Mouse (Mus musculus) adrenal gland, adult 2 months (tissue): Measurements from ENCODE around the gene Cpne7. TPM values are rescaled to one million over a fixed set of nuclear protein-coding genes. Genes with fewer than 3 reads are reported as not detected.
A peak's percentile ranks its signal among the peaks of the same experiment; 100 is the strongest.

Experiments
- DNase-seq: peaks from one replicate; pipeline ENCODE4 v3.0.0; 2021
- polyA plus RNA-seq: library from polyadenylated mRNA; depleted of rRNA; stranded (reverse); fragments of >200 nt; gene quantifications from 2 replicates; pipeline ENCODE4 v1.2.3, GENCODE M21; 2012
- total RNA-seq, 2 experiments: library from RNA; stranded (reverse); gene quantifications; 2 replicates each; pipeline ENCODE4 v1.2.3; 2021

Cpne7 gene
- total and polyA plus RNA-seq, 3 experiments: 3.8 to 6.1 (median 5.7) TPM

DNA sequence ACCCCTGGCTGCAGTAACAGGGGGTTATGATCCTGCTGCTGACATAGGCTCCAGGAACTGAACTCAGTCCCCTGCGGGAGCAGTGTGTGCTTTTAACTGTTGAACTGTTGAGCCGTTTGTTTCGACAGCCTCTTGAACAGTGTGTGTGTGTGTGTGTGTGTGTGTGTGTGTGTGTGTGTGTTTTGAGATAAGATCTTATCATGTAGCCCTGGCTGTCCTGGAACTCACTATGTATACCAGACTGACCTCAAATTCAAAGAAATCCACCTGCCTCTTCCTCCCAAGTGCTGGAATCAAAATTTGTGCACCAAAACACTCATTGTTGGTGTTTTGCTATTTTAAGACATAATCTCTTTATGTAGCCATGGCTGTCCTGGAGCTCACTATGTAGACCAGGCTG is 2.5 kb upstream of the Cpne7 start:
- DNase-seq: no peak

- DNase-seq: no peak
Observed at GRCm38 (mm10) chr8:123117744-123118143, 570 bp downstream of the Cpne7 start.

DNA sequence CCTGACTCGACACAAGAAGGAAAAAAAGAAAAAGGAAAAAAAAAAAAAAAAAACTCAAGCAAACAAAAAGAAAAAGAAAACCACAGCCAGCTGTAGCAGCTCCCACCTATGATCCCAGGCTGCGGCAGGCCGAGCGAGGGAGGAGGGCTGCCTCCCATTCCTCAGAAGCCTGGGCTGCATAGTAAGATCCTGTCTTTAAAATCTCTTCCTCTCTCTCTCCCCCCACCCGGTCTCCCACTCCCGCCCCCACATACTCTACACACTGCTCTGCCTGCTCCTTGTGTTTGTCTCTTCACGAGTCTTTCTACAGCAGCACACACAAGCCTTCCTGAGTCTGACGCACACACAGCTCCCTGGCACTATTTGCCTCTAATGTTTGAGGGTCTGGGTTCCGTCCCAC is 4.9 kb downstream of the Cpne7 start:
- DNase-seq: no peak

GRCm38 (mm10) chr8:123122670-123123069 is 5.5 kb downstream of the Cpne7 start:
- no peak for DNase-seq

- DNase-seq: peak; percentile 39
Observed at GRCm38 (mm10) chr8:123126193-123126816, 9.1 kb downstream of the Cpne7 start.

- DNase-seq: no peak
Observed at GRCm38 (mm10) chr8:123131041-123131440, 13.9 kb downstream of the Cpne7 start.

DNA sequence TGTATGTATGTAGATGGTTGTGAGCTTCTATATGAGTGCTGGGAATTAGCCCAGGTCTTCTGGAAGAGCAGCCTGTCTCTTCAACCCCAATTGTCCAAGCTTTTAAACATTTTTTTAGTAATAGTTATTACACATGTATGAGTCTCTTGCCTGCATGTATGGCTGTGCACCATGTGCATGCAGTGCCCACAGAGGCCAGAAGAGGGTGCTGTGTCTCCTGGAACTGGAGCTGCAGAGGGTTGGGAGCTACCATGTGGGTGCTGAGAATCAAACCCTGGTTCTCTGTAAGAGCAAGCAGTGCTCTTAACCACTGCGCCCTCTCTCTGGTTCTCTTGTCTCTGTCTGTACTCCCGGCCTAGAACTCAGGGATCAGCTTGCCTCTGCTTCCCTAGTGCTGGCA is 15.8 kb downstream of the Cpne7 start:
- no peak for DNase-seq

- DNase-seq: no peak
Observed at GRCm38 (mm10) chr8:123134149-123134713, 17.1 kb downstream of the Cpne7 start.

- DNase-seq: peak; percentile 72
Observed at GRCm38 (mm10) chr8:123135406-123135805, 18.2 kb downstream of the Cpne7 start.

DNA sequence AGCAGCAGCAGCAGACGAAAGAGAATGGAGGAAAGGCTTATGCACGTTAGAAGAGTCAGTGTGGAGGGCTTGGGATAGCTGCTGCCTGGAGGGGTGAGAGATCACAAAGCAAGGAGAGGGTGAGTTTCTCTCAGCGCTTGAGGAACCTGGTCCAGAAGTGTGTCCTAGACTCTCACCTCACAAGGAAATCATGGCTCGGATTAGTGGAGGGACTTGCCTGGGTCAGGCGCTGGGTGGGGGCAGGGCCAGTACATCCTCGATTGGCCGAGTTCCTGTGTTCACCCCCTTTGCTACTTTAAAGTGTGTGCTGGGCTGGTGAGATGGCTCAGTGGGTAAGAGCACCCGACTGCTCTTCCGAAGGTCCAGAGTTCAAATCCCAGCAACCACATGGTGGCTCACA is 18.6 kb downstream of the Cpne7 start:
- no peak for DNase-seq

DNA sequence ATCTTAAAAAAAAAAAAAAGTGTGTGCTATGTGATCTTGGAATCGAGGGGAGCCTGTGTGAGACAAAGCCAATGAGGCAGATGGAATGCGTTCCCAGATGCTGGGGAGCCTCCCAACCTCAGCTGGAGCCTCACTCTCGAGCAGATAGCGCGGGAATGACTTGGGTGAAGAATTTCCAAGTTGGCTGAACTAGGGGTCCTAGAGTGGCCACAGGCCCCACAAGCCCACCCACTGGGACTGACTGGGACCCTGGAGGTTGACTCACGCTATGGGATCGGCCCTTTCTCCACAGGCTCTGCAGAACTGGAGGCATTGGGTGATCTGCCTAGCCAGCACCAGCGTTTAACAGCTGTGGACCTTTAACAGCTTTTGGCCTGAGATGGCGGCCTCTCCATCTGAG is 19.1 kb downstream of the Cpne7 start:
- no peak for DNase-seq

DNA sequence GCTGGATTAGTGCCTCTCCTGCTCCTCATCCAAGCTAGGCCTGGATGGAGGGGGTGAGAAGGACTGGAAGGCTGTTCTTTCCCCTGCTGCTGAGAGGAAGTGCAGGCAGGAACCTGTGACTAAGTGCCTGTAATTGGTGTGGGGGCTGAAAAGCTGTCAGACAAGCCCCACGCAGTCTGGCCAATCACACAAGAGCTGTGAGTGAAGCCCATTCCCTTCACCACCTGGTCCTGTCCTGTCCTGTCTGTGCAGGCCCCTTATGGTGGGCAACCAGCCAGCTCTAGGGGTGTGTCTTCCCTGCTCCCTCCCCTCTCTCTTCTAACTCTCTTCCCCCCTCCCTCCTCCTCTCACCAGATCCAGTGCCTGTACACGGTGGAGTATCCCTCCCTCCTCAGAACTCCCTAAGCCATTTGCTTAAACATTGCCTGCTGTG is 20.5 kb downstream of the Cpne7 start:
- DNase-seq: peak; percentile 46

DNA sequence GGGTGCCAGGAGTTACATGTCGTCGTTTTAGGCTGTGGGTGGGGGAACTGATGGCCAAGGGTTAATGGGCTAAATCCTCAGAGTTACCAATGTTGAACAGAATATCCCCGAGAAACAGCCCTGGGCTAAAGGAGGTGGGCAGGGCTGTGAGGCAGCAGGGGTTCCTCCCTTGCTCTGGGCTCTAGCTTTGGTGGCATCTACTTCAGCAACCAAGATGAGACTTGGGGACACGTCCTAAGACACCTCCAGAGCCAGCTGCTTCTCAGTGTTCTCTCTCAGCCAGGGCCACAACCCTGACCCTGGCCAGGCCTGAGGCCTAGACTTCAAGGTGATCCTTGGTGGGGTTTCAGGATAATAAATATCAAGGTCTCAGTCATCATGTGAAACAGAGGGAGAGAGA is 21.6 kb downstream of the Cpne7 start:
- DNase-seq: peak; percentile 39

- peak; percentile 91 for DNase-seq
Observed at GRCm38 (mm10) chr8:123141741-123142462, 24.7 kb downstream of the Cpne7 start.

GRCm38 (mm10) chr8:123145279-123145678 is 28.1 kb downstream of the Cpne7 start:
- peak; percentile 59 for DNase-seq

DNA sequence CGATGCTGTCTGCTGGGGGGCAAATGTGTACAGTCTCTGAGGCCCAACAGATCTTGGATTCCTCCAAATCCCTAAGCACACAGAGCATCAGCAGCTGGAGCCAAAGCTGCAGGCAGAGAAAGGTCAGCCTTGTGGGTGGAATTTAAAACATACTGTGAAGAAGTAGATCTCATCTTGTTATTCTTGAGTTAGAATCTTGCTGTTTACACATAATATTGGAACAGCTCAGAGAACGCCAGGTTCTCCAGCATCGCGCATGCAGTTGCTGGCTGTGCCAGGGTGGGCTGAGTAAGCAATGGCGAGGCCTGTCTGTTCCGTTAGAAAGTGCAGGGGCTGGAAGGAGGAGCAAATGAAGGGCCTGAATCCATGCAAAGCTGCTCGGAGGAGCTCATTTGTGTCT is 29.2 kb downstream of the Cpne7 start:
- no peak for DNase-seq

DNA sequence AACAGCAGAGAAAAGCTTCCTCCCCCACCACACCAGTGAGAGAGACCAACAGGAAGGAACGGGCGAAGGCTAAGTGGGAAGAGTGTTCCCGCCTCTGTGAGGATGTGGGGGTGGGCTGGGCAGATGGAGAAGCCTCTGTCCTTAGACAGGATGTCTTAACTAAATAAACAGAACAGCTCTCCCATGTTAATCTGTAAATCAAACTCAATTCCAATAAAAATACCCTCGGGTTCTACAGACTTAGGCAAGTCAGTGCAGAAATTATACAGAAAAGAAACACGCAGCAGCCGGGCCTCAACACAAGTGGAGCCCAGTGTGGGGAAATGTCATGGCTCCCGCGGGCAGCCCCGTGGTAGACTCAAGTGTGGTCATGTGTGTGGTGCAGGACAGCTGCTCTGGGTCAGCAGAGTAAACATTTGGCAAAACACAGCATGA is 33.6 kb downstream of the Cpne7 start:
- DNase-seq: no peak

GRCm38 (mm10) chr8:123155177-123155576 is 38.0 kb downstream of the Cpne7 start:
- peak; percentile 40 for DNase-seq

GRCm38 (mm10) chr8:123156070-123156773 is 39.0 kb downstream of the Cpne7 start:
- DNase-seq: no peak

- no peak for DNase-seq
Observed at GRCm38 (mm10) chr8:123157888-123158465, 40.8 kb downstream of the Cpne7 start, which contains the start of gene Sult5a1. TSS of gene Sult5a1 (minus strand) at chr8:123158315.

- peak; percentile 70 for DNase-seq
Observed at GRCm38 (mm10) chr8:123181391-123181790, 64.2 kb downstream of the Cpne7 start.
